Mouse (Mus musculus): ENCODE data around the gene Agpat3.

- TF ChIP-seq CTCF (IDR thresholded peaks at IDR 0.05; ENCODE audit: low read depth) (no peak), EP300 (IDR thresholded peaks at IDR 0.05; ENCODE audit: low read depth) (no peak)
Measured at GRCm38 (mm10) chr10:78260322-78260721, 92.0 kb downstream of the Agpat3 start.
